Mouse (Mus musculus): ENCODE results near the gene Far2.

- no peak for TF ChIP-seq CTCF (IDR thresholded peaks at IDR 0.05)
- no peak for TF ChIP-seq EP300 (IDR thresholded peaks at IDR 0.05; ENCODE audit: insufficient read depth, low read depth, low read length)
- TF ChIP-seq POLR2A (IDR thresholded peaks at IDR 0.05; ENCODE audit: insufficient read depth, low read depth, low read length), result no peak
Measured at GRCm38 (mm10) chr6:148102434-148102833, 55.4 kb downstream of the Far2 start.
